Mouse (Mus musculus) olfactory bulb, adult 2 months (tissue): Measurements from ENCODE around the gene Fam83e. TPM values are rescaled to one million over a fixed set of nuclear protein-coding genes. Genes with fewer than 3 reads are reported as not detected.

Source experiments
- H3K27ac ChIP-seq: fragments of 200-500 bp; 2 replicates; pipeline ENCODE4 v1.5.1; 2012; ENCODE audit warnings: low read depth, low read length; ENCODE audit not compliant: insufficient read depth
- H3K4me1 ChIP-seq: fragments of 200-500 bp; 2 replicates; pipeline ENCODE4 v1.6.1; 2012; ENCODE audit warnings: low read length; ENCODE audit not compliant: control insufficient read depth, insufficient read depth
- H3K4me3 ChIP-seq: fragments of 200-500 bp; 2 replicates; pipeline ENCODE4 v1.5.1; 2012; ENCODE audit warnings: mild to moderate bottlenecking, low read depth, low read length, moderate library complexity; ENCODE audit not compliant: insufficient read depth
- CTCF ChIP-seq: fragments of 200-500 bp; IDR thresholded peaks from 2 replicates; pipeline ENCODE4 v1.5.1; 2012; ENCODE audit warnings: low read depth, mild to moderate bottlenecking, low read length, moderate library complexity; ENCODE audit not compliant: insufficient read depth
- POLR2A ChIP-seq: fragments of 200-500 bp; IDR thresholded peaks from 2 replicates; pipeline ENCODE4 v1.6.1; 2012; ENCODE audit warnings: mild to moderate bottlenecking, low read depth, low read length, moderate library complexity; ENCODE audit not compliant: insufficient read depth
- WGBS: fragments of 180-500 bp; shearing (Covaris S2); methylation state at CpG from one replicate; pipeline ENCODE4 v1.1.7; 2018; 5-methylcytosine and 5-hydroxymethylcytosine counted together
- polyA plus RNA-seq: library from polyadenylated mRNA; stranded (reverse); fragments of >200 nt; gene quantifications from 2 replicates; pipeline ENCODE4 v1.2.4, GENCODE M21; 2012; ENCODE audit warnings: low replicate concordance; ENCODE audit not compliant: missing spikeins, insufficient read depth, insufficient read length

Fam83e gene
- polyA plus RNA-seq, 1 experiment, result not detected

DNA sequence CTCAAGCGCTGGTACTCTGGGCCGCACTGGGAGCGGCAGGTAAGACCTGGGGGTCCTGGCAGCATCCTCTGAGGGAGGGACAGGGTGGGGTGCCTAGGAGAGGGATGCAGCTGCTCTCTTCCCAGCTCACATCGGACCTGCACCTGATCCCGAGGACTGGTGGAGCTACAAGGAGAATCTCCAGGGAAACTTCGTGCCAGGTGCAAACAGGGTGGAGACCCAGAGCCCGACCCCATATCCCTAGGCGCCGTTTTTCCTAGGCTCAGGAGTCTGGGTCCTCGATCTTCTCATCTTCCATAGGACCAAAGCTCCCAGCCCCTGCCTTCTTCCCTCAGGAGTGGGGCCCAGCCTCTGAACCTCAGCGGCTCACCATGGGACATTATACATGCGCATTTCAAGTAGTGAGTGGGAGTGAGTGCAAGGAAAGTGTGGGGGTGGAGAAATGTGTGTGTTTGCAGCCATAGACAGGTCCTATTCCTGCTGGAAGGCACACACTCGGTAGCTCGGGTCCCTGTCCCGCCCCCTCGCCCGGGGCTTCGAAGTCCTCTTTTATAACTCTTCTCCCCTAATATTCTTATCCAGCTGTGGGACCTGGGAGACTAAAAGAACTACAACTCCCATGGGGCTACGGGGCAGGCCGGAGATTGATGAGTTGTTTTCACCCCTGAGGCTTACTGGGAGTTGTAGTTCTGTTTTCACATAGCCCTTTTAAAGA lies 20.6 kb upstream of the Fam83e start:
- H3K4me3 ChIP-seq, result peak overlapping the region; percentile 56
- WGBS, result under 1% methylated on average over 20 of the region's 20 CpGs
- no peak for TF ChIP-seq CTCF
- peak; percentile 39; the same call in 1 of the 2 replicates for TF ChIP-seq POLR2A

DNA sequence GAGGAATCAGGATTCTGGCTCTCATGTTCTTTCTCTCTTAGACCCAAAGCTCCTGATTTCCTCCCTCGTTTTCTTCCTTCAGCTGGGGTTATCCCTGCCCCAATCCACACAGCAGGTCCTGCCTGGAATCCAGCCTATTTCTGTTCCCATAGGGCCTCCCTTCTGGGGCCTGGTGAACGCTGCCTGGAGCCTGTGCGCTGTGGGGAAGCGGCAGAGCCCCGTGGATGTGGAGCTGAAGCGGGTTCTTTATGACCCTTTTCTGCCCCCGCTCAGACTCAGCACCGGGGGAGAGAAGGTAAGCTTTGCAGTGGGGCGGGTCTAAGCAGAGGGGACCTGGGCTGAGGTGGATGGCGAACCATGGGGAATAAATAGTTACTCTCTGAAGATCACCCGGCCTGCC lies 19.9 kb upstream of the Fam83e start:
- peak overlapping the region; percentile 50 for H3K4me3 ChIP-seq
- H3K27ac ChIP-seq, result peak overlapping the region; percentile 76
- TF ChIP-seq CTCF (no peak), POLR2A (no peak)
- 23% methylated on average over 11 of the region's 11 CpGs for WGBS
- H3K4me1 ChIP-seq, result peaks cover 32% of the 10 kb centered on the region

More for the DNA sequence above, 20.6 kb upstream of the Fam83e start:
- Histone ChIP-seq H3K4me1 (peaks cover 32% of the 10 kb centered on the region), H3K27ac (peak overlapping the region; percentile 73)

DNA sequence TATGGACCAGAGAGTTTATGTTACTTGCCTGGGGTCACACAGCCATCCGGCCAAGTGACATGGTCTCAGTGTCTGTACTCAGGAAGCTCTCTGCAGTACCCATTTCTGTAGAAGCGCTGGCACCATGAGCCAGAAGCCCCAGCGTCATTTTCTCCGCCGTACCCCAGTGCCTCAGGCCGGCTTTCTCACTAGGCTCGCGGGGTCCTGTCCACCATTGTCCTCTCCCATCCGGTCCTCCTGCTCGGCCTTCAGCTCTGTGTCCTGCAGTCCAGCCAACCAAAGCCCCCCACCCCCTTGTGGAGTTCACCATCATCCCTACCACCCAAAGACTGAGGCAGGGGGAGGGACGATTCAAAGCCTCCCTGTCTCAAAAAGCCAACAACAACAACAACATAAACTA lies 19.4 kb upstream of the Fam83e start:
- Histone ChIP-seq H3K27ac (no peak overlapping the region), H3K4me1 (peaks cover 32% of the 10 kb centered on the region), H3K4me3 (no peak overlapping the region)
- WGBS, result 80% methylated on average over 11 of the region's 11 CpGs
- TF ChIP-seq CTCF, result no peak
- no peak for TF ChIP-seq POLR2A

DNA sequence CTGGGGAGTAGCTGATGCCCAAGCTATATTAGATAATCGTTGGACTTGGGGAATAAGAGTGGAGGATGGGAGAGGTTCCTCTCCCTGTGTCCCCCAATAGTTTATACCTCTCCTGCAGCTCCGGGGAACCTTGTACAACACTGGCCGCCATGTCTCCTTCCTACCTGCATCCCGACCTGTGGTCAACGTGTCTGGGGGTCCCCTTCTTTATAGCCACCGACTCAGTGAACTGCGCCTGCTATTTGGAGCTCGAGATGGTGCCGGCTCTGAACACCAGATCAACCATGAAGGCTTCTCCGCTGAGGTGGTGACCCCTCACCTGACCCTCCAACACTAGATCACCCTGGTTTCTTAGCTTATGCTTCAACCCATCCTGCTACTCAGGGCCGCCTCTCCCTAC lies 18.7 kb upstream of the Fam83e start:
- WGBS, result 94% methylated on average over 11 of the region's 11 CpGs

DNA sequence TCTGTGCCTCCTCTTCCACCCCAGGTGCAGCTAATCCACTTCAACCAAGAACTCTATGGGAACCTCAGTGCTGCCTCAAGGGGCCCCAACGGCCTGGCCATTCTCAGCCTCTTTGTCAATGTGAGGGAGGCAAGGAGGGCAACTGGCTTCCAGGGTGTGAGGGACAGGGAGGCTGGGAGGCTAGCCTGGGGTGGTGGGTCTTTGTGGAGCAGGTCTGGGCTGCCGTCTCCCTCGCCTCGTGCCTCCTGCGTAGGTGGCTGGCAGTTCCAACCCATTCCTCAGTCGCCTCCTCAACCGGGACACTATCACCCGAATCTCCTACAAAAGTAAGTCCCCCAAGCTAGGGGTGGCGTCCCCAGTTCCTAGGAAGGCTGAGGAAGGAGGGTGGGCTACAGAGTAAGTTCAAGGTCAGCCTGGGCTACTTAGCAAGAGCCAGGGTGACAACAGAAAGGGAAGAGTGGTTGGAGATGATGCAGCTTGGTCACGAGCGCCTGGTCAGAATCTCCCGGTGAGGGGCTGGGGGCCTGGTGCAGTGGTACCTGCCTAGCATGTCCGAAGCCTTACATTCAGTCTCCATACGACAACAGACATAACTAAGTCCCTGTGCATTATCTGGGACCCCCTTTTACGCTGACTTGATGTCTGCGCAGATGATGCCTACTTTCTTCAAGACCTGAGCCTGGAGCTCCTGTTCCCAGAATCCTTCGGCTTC lies 18.0 kb upstream of the Fam83e start:
- TF ChIP-seq CTCF (no peak), POLR2A (no peak)
- WGBS, result 86% methylated on average over 17 of the region's 17 CpGs
- Histone ChIP-seq H3K4me1 (peaks cover 39% of the 10 kb centered on the region), H3K4me3 (peak overlapping the region; percentile 48; the same call in 1 of the 2 replicates), H3K27ac (peak overlapping the region; percentile 4; the same call in 1 of the 2 replicates)

More for the DNA sequence above, 18.7 kb upstream of the Fam83e start:
- Histone ChIP-seq H3K27ac (no peak overlapping the region), H3K4me1 (peaks cover 35% of the 10 kb centered on the region), H3K4me3 (no peak overlapping the region)
- TF ChIP-seq POLR2A (no peak), CTCF (no peak)

DNA sequence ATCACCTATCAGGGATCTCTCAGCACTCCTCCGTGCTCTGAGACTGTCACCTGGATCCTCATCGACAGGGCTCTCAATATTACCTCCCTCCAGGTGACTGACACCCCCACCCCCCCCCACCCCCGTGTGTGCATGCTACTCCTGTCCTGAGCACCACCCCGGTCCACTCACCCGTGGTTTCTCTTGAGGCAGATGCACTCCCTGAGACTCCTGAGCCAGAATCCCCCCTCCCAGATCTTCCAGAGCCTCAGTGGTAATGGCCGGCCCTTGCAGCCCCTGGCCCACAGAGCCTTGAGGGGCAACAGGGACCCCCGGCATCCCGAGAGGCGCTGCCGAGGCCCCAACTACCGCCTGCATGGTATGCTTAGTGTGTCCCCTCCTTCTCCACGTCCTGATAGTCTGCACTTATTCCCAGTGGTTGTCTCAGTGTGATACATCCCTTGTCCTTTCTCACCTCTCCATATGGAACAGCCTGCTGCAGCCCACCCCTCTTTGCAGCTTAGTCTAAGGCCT lies 17.4 kb upstream of the Fam83e start:
- Histone ChIP-seq H3K27ac (peak overlapping the region; percentile 98), H3K4me1 (peaks cover 42% of the 10 kb centered on the region), H3K4me3 (peak overlapping the region; percentile 48)
- WGBS, result 24% methylated on average over 12 of the region's 12 CpGs
- TF ChIP-seq POLR2A (no peak), CTCF (no peak)

DNA sequence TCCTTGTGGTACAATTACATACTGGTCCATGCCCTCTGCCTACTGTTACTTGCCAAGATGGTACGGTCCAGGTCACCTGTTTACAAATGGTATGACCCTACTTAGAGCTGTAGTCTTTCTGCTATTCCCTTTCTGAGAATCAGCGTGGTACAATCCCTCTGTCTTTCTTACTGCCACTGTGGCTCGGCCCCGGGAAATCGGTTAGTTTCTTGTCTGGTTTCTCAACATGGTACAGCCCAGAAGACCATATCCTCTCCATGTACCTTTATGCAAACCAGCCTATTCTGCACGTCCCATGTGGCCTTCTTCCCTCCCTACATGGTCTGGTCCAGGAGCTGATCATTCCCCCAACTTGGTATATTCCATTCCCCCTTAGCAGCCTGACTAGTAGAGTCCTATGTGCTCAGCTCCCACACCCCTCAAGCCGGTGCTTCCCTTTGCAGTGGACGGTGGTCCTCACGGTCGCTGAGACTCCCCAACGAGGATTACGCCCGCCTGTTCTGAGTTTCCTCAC lies 16.9 kb upstream of the Fam83e start:
- Histone ChIP-seq H3K4me1 (peaks cover 45% of the 10 kb centered on the region), H3K4me3 (peak overlapping the region; percentile 55), H3K27ac (peak overlapping the region; percentile 98)
- 1% methylated on average over 13 of the region's 13 CpGs for WGBS
- TF ChIP-seq POLR2A (peak; percentile 37), CTCF (no peak)

DNA sequence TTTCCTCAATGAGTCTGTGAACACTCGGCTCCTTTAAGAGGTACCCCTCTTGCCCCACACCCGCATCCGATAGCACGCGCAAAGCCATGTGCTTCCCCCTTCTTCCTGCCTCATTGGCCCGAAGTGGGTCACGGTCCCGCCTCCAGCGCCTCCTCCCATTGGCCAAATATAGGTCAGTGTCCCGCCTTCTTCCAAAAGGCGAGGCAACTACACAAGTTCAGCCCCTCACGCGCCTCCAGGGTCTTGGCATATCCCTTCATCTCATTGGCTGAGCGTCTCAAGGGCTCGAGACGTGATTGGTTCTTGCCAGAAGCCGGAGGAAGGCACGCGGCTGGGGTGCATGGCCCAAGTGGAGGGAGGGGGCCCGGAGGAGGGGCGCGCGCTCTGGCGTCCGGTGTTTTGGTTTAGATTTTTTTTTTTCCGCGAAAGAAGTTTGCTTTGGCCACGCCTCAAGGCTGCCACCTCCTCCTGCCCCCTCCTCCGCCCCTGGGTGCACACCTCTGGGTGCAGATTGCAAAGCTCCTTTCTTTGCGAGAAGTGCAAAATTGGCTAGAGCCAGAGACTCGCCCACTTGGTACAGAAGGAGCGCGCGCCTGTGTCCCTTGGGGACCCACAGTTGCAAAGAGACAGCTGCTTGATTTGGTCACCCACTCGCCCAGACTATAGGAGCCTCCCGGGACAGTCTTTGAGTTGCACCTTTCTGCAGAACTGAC lies 16.1 kb upstream of the Fam83e start, which contains the start of gene Dbp:
TSS of gene Dbp (plus strand) at position 359 of the 713 bp plus-strand sequence.
- H3K4me1 ChIP-seq, result peaks cover 45% of the 10 kb centered on the region
- WGBS, result under 1% methylated on average over 36 of the region's 36 CpGs

More for the DNA sequence above, 16.1 kb upstream of the Fam83e start, which contains the start of gene Dbp:
- H3K4me3 ChIP-seq, result peak within 1 kb of the TSS; percentile 83
- TF ChIP-seq POLR2A (peak; percentile 41; the same call in 1 of the 2 replicates), CTCF (no peak)
- H3K27ac ChIP-seq, result peak within 1 kb of the TSS; percentile 99
